Mouse (Mus musculus) cortical plate, adult 2 months (tissue): ENCODE results near the gene Trim67.

ENCODE experiments used
- CTCF ChIP-seq: fragments of 200-500 bp; IDR thresholded peaks from 2 replicates; pipeline ENCODE4 v1.5.1; 2011; ENCODE audit warnings: mild to moderate bottlenecking, control low read depth, low read length; ENCODE audit not compliant: insufficient read depth; ENCODE audit errors: extremely low read depth
- POLR2A ChIP-seq: fragments of 200-500 bp; IDR thresholded peaks from 2 replicates; pipeline ENCODE4 v1.6.1; 2011; ENCODE audit warnings: mild to moderate bottlenecking, low read length, control low read depth; ENCODE audit not compliant: insufficient read depth; ENCODE audit errors: extremely low read depth

DNA sequence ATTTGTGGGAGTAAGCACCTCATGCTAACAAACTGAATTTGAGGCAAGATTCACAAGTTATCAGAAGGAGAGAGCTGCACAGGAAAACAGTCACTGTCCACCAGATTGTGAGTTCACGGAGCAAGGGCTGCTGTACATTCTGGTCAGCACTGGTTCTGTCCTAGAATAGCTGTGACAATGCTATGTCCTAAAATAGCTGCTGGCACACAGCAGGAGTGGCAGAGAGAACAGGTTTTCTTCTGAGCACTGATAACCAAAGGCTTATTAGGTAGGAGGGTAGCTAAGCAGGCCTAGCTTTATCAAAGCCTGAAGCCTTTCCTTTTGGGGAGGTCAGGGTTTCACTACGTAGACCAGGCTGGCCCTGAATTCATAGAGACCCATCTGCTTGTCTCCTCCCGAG is 67.3 kb downstream of the Trim67 start:
- TF ChIP-seq CTCF = no peak
- TF ChIP-seq POLR2A = no peak
